Mouse (Mus musculus) stomach, embryonic 14.5 days (tissue): ENCODE data around the gene Dhx57. TPM values are rescaled to one million over a fixed set of nuclear protein-coding genes. Genes with fewer than 3 reads are reported as not detected.

Source experiments
- ATAC-seq: fragments of 200-750 bp; cut with Nextera tagmentation; 2 replicates; pipeline ENCODE4 v1.8.0; 2017; ENCODE audit warnings: low read depth, moderate TSS enrichment; ENCODE audit not compliant: insufficient number of reproducible peaks, insufficient read depth, low FRiP score
- H3K27ac ChIP-seq: fragments of 300-500 bp; sonication (generic); 2 replicates; pipeline ENCODE4 v1.5.1; 2014; ENCODE audit warnings: mild to moderate bottlenecking, low read length, moderate library complexity, mixed read lengths
- H3K27me3 ChIP-seq: fragments of 300-500 bp; sonication (generic); 2 replicates; pipeline ENCODE4 v1.6.1; 2014; ENCODE audit warnings: low read length, control low read depth, mixed read lengths; ENCODE audit not compliant: control insufficient read depth, insufficient read depth
- H3K36me3 ChIP-seq: fragments of 300-500 bp; sonication (generic); 2 replicates; pipeline ENCODE4 v1.6.1; 2014; ENCODE audit warnings: mild to moderate bottlenecking, control low read depth, low read length, moderate library complexity, mixed read lengths; ENCODE audit not compliant: control insufficient read depth, insufficient read depth
- H3K4me1 ChIP-seq: fragments of 300-500 bp; sonication (generic); 2 replicates; pipeline ENCODE4 v1.6.1; 2014; ENCODE audit warnings: low read length, control low read depth, mixed read lengths; ENCODE audit not compliant: control insufficient read depth, insufficient read depth
- H3K4me2 ChIP-seq: fragments of 300-500 bp; sonication (generic); replicated peaks from 2 replicates; pipeline ENCODE4 v1.6.1; 2014; ENCODE audit warnings: low read depth, low read length, control low read depth
- H3K4me3 ChIP-seq: fragments of 300-500 bp; sonication (generic); 2 replicates; pipeline ENCODE4 v1.5.1; 2014; ENCODE audit warnings: low read depth, low read length, control low read depth
- H3K9ac ChIP-seq: fragments of 300-500 bp; sonication (generic); replicated peaks from 2 replicates; pipeline ENCODE4 v1.6.1; 2014; ENCODE audit warnings: low read depth, mild to moderate bottlenecking, control low read depth, low read length, moderate library complexity, mixed read lengths
- H3K9me3 ChIP-seq: fragments of 300-500 bp; sonication (generic); 2 replicates; pipeline ENCODE4 v1.6.1; 2016; ENCODE audit warnings: low read depth, low read length, control low read depth; ENCODE audit not compliant: control insufficient read depth
- WGBS: fragments of 180-500 bp; shearing (Covaris S2); extraction: QIAGEN DNeasy Blood & Tissue Kit; methylation state at CpG from one replicate; pipeline ENCODE4 v1.1.7; 2014; 5-methylcytosine and 5-hydroxymethylcytosine counted together
- polyA plus RNA-seq: library from polyadenylated mRNA; unstranded; fragments of >200 nt; fragmentation: Nextera tagmentation; extraction: Ambion mirVana; gene quantifications from 2 replicates; pipeline ENCODE4 v1.2.1, GENCODE M21; 2014

Dhx57 gene
- polyA plus RNA-seq, 1 experiment from 2014 or later = 19.8 TPM

- WGBS = 55% methylated on average over 9 of the region's 9 CpGs
- Histone ChIP-seq H3K4me2 (no peak overlapping the region), H3K27ac (no peak overlapping the region), H3K9me3 (no peaks in the 10 kb centered on the region), H3K36me3 (no peaks in the 10 kb centered on the region), H3K4me3 (no peak overlapping the region), H3K9ac (no peak overlapping the region), H3K4me1 (no peaks in the 10 kb centered on the region), H3K27me3 (no peaks in the 10 kb centered on the region)
- no peak for ATAC-seq
Observed at GRCm38 (mm10) chr17:80311761-80312160, 21.5 kb upstream of the Dhx57 start.

- Histone ChIP-seq H3K36me3 (no peaks in the 10 kb centered on the region), H3K4me3 (no peak within 1 kb of the TSS), H3K4me2 (no peak within 1 kb of the TSS), H3K9me3 (no peaks in the 10 kb centered on the region), H3K4me1 (no peaks in the 10 kb centered on the region), H3K27me3 (no peaks in the 10 kb centered on the region), H3K27ac (no peak within 1 kb of the TSS), H3K9ac (no peak within 1 kb of the TSS)
- ATAC-seq = no peak
- 84% methylated on average over 1 of the region's 1 CpGs for WGBS
Observed at GRCm38 (mm10) chr17:80307251-80307650, 17.0 kb upstream of the Dhx57 start, which contains the start of gene Arhgef33. TSS of gene Arhgef33 (plus strand) at chr17:80307407.

GRCm38 (mm10) chr17:80298844-80299243, 8.6 kb upstream of the Dhx57 start:
- Histone ChIP-seq H3K27ac (no peak overlapping the region), H3K4me2 (no peak overlapping the region), H3K9ac (no peak overlapping the region), H3K4me3 (no peak overlapping the region), H3K36me3 (no peaks in the 10 kb centered on the region), H3K27me3 (no peaks in the 10 kb centered on the region), H3K9me3 (no peaks in the 10 kb centered on the region), H3K4me1 (no peaks in the 10 kb centered on the region)
- WGBS = 92% methylated on average over 5 of the region's 5 CpGs
- ATAC-seq = no peak

GRCm38 (mm10) chr17:80295258-80295657, 5.0 kb upstream of the Dhx57 start:
- ATAC-seq = no peak
- Histone ChIP-seq H3K36me3 (no peaks in the 10 kb centered on the region), H3K9me3 (no peaks in the 10 kb centered on the region), H3K4me3 (no peak overlapping the region), H3K27me3 (no peaks in the 10 kb centered on the region), H3K4me2 (no peak overlapping the region), H3K27ac (no peak overlapping the region), H3K4me1 (no peaks in the 10 kb centered on the region), H3K9ac (no peak overlapping the region)
- WGBS = 90% methylated on average over 5 of the region's 5 CpGs

GRCm38 (mm10) chr17:80291148-80291547, 872 bp upstream of the Dhx57 start:
- no peak overlapping the region for H3K9ac ChIP-seq
- 20% methylated on average over 2 of the region's 2 CpGs for WGBS
- no peak overlapping the region for H3K4me2 ChIP-seq
- H3K4me3 ChIP-seq = no peak overlapping the region
- no peaks in the 10 kb centered on the region for H3K9me3 ChIP-seq
- H3K27me3 ChIP-seq = no peaks in the 10 kb centered on the region
- H3K36me3 ChIP-seq = no peaks in the 10 kb centered on the region
- H3K27ac ChIP-seq = no peak overlapping the region
- H3K4me1 ChIP-seq = peaks cover 6% of the 10 kb centered on the region; the same call in 1 of the 2 replicates
- ATAC-seq = no peak

- no peaks in the 10 kb centered on the region for H3K9me3 ChIP-seq
- no peaks in the 10 kb centered on the region for H3K36me3 ChIP-seq
- ATAC-seq = no peak
- H3K27ac ChIP-seq = peak overlapping the region; percentile 74; the same call in 1 of the 2 replicates
- WGBS = under 1% methylated on average over 30 of the region's 30 CpGs
- peak overlapping the region; percentile 82 for H3K4me3 ChIP-seq
- H3K4me2 ChIP-seq = peak overlapping the region; percentile 59
- no peaks in the 10 kb centered on the region for H3K27me3 ChIP-seq
- H3K4me1 ChIP-seq = peaks cover 6% of the 10 kb centered on the region; the same call in 1 of the 2 replicates
- H3K9ac ChIP-seq = peak overlapping the region; percentile 83
Observed at GRCm38 (mm10) chr17:80289280-80290073, 799 bp downstream of the Dhx57 start.

- no peaks in the 10 kb centered on the region for H3K36me3 ChIP-seq
- H3K27ac ChIP-seq = no peak overlapping the region
- no peaks in the 10 kb centered on the region for H3K9me3 ChIP-seq
- H3K4me2 ChIP-seq = no peak overlapping the region
- H3K4me1 ChIP-seq = peaks cover 6% of the 10 kb centered on the region; the same call in 1 of the 2 replicates
- WGBS = 73% methylated on average over 6 of the region's 6 CpGs
- no peak for ATAC-seq
- no peaks in the 10 kb centered on the region for H3K27me3 ChIP-seq
- H3K4me3 ChIP-seq = no peak overlapping the region
- H3K9ac ChIP-seq = no peak overlapping the region
Observed at GRCm38 (mm10) chr17:80288012-80288411, 2.3 kb downstream of the Dhx57 start.

- Histone ChIP-seq H3K4me3 (no peak overlapping the region), H3K9ac (no peak overlapping the region), H3K4me1 (peaks cover 6% of the 10 kb centered on the region; the same call in 1 of the 2 replicates), H3K4me2 (no peak overlapping the region), H3K36me3 (peaks cover 8% of the 10 kb centered on the region; the same call in 1 of the 2 replicates), H3K27ac (no peak overlapping the region), H3K9me3 (no peaks in the 10 kb centered on the region), H3K27me3 (no peaks in the 10 kb centered on the region)
- 84% methylated on average over 4 of the region's 4 CpGs for WGBS
- no peak for ATAC-seq
Observed at GRCm38 (mm10) chr17:80284446-80284845, 5.8 kb downstream of the Dhx57 start.
